Mouse (Mus musculus): ENCODE data around the gene Sec11a. TPM values are rescaled to one million over a fixed set of nuclear protein-coding genes. Genes with fewer than 3 reads are reported as not detected.

Sec11a gene
- polyA plus RNA-seq, 1 experiment = 0.23 TPM

GRCm38 (mm10) chr7:80904921-80905515 lies 42.6 kb downstream of the Sec11a start, which contains the start of gene Nmb:
Gene Nmb, minus strand, starts transcription at chr7:80905076.
- TF ChIP-seq GATA1 (IDR thresholded peaks at IDR 0.05; ENCODE audit: low read length) (no peak), TAL1 (IDR thresholded peaks at IDR 0.05; ENCODE audit: low read length) (no peak)
- peaks cover 38% of the 10 kb centered on the region for H3K4me1 ChIP-seq (ENCODE audit: control insufficient read depth)
- peaks cover 31% of the 10 kb centered on the region for H3K36me3 ChIP-seq (ENCODE audit: control insufficient read depth)

GRCm38 (mm10) chr7:80903625-80904422 lies 43.8 kb downstream of the Sec11a start:
- H3K27me3 ChIP-seq (ENCODE audit: control insufficient read depth) = no peaks in the 10 kb centered on the region
- peaks cover 43% of the 10 kb centered on the region for H3K4me1 ChIP-seq (ENCODE audit: control insufficient read depth)
- peaks cover 32% of the 10 kb centered on the region for H3K36me3 ChIP-seq (ENCODE audit: control insufficient read depth)
- no peaks in the 10 kb centered on the region for H3K9me3 ChIP-seq (ENCODE audit: control insufficient read depth, low read length)
- TF ChIP-seq GATA1 (IDR thresholded peaks at IDR 0.05; ENCODE audit: low read length) (no peak), TAL1 (IDR thresholded peaks at IDR 0.05; ENCODE audit: low read length) (no peak)
- H3K4me3 ChIP-seq (replicated peaks) = no peak overlapping the region

More at GRCm38 (mm10) chr7:80904921-80905515, 42.6 kb downstream of the Sec11a start, which contains the start of gene Nmb:
- Histone ChIP-seq H3K4me3 (replicated peaks) (peak within 1 kb of the TSS; percentile 59), H3K27me3 (ENCODE audit: control insufficient read depth) (no peaks in the 10 kb centered on the region), H3K9me3 (ENCODE audit: control insufficient read depth, low read length) (no peaks in the 10 kb centered on the region)

DNA sequence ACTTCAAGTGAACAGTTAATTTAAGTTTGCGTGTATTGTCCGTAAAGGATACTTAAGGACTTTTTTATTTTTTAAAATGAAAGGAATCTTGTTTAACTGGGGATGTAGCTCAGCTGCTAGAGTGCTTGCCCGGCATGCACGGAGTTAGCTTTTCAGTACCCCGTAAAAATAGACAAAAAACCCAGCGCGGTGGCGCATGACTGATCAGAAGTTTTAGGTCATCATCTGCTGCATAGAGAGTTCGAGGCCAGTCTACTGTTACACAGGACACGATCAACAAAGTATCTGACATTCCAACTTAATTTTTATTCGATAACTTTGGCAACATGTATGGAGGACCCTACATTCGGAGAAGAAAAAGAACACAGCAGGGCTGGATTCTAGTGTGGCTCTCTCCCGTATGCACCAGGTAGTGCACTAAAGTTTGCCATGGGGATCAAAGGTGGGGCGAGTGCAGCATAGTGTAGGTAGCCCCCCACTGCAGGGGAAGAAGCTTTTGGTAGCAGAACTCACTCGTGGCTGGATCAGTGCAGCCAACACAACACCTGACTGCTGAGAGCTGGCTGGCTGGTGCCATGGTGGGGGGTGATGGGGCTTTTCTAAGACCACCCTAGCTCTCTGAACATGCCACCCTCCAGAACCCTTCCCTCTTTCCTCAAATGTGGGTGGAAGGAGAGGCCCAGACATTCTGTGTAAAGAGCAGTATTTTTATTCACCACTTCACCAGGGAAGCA lies 45.9 kb downstream of the Sec11a start:
- H3K36me3 ChIP-seq (ENCODE audit: control insufficient read depth) = peaks cover 40% of the 10 kb centered on the region
- TF ChIP-seq GATA1 (IDR thresholded peaks at IDR 0.05; ENCODE audit: low read length) (no peak), TAL1 (IDR thresholded peaks at IDR 0.05; ENCODE audit: low read length) (no peak)
- H3K27me3 ChIP-seq (ENCODE audit: control insufficient read depth) = no peaks in the 10 kb centered on the region
- H3K4me1 ChIP-seq (ENCODE audit: control insufficient read depth) = peaks cover 47% of the 10 kb centered on the region
- peak overlapping the region; percentile 82 for H3K4me3 ChIP-seq (replicated peaks)
- no peaks in the 10 kb centered on the region for H3K9me3 ChIP-seq (ENCODE audit: control insufficient read depth, low read length)

DNA sequence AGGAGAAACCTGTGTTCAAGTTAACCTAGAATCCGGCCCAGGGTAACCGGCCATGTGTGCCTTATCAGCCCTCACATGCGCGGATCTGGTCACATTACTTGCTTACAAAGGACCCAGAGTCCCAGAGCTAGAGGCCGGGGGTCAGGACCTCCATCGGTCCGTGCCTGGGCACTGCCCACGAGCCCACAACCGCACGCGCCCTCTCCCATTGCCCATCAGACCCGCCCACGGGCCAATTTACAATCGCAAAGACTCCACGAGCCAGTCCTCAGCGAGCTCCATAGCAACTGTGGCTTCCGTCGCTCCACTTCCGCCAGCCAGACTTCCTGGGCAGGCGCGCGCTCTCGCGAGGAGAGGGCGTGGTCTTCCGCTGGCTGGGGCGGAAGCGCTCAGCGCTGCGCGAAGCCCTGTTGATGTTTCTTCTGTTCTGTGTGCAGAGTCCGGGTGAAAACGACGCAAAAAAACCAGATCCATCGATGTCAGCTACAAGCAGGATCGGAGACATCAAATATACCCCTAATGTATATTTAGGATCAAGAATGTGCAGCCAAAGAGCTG lies 46.6 kb downstream of the Sec11a start, which contains the start of gene Wdr73:
Gene Wdr73 (minus strand): TSS at position 326 of the 558 bp plus-strand sequence.
- Histone ChIP-seq H3K36me3 (ENCODE audit: control insufficient read depth) (peaks cover 42% of the 10 kb centered on the region), H3K4me1 (ENCODE audit: control insufficient read depth) (peaks cover 47% of the 10 kb centered on the region), H3K4me3 (replicated peaks) (peak within 1 kb of the TSS; percentile 82), H3K27me3 (ENCODE audit: control insufficient read depth) (no peaks in the 10 kb centered on the region), H3K9me3 (ENCODE audit: control insufficient read depth, low read length) (no peaks in the 10 kb centered on the region)
- no peak for TF ChIP-seq TAL1 (IDR thresholded peaks at IDR 0.05; ENCODE audit: low read length)
- TF ChIP-seq GATA1 (IDR thresholded peaks at IDR 0.05; ENCODE audit: low read length) = peak; percentile 56

- H3K4me1 ChIP-seq (ENCODE audit: control insufficient read depth) = peaks cover 31% of the 10 kb centered on the region
- no peak for TF ChIP-seq GATA1 (IDR thresholded peaks at IDR 0.05; ENCODE audit: low read length)
- no peak for TF ChIP-seq TAL1 (IDR thresholded peaks at IDR 0.05; ENCODE audit: low read length)
- H3K9me3 ChIP-seq (ENCODE audit: control insufficient read depth, low read length) = no peaks in the 10 kb centered on the region
- H3K4me3 ChIP-seq (replicated peaks) = no peak overlapping the region
- no peaks in the 10 kb centered on the region for H3K27me3 ChIP-seq (ENCODE audit: control insufficient read depth)
- H3K36me3 ChIP-seq (ENCODE audit: control insufficient read depth) = peaks cover 59% of the 10 kb centered on the region
These were observed 49.9 kb downstream of the Sec11a start for GRCm38 (mm10) chr7:80897721-80898120.

DNA sequence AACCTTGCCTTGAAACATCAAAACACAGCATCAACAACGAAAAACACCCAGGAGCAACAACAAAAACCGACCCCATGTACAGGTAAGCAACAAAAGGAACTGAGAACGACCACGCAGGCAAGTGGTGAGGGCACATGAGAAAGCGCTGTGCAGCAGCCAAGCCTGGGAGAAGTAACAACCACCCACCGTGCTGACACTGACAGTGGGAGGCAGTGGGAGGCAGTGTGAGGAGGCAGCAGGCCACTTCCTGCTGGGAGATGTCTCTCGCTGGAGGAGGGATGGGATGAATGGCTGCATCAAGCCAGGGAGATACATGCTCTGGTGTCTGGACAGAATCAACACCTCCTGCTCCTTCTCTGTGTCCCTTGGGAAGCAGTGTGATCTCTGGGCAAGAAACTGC lies 50.4 kb downstream of the Sec11a start:
- no peak overlapping the region for H3K4me3 ChIP-seq (replicated peaks)
- TF ChIP-seq TAL1 (IDR thresholded peaks at IDR 0.05; ENCODE audit: low read length) (no peak), GATA1 (IDR thresholded peaks at IDR 0.05; ENCODE audit: low read length) (no peak)
- H3K4me1 ChIP-seq (ENCODE audit: control insufficient read depth) = peaks cover 27% of the 10 kb centered on the region
- H3K36me3 ChIP-seq (ENCODE audit: control insufficient read depth) = peaks cover 65% of the 10 kb centered on the region
- H3K9me3 ChIP-seq (ENCODE audit: control insufficient read depth, low read length) = no peaks in the 10 kb centered on the region
- no peaks in the 10 kb centered on the region for H3K27me3 ChIP-seq (ENCODE audit: control insufficient read depth)

- TF ChIP-seq TAL1 (IDR thresholded peaks at IDR 0.05; ENCODE audit: low read length) (no peak), GATA1 (IDR thresholded peaks at IDR 0.05; ENCODE audit: low read length) (no peak)
- peaks cover 82% of the 10 kb centered on the region for H3K36me3 ChIP-seq (ENCODE audit: control insufficient read depth)
- peaks cover 13% of the 10 kb centered on the region for H3K4me1 ChIP-seq (ENCODE audit: control insufficient read depth)
- no peaks in the 10 kb centered on the region for H3K9me3 ChIP-seq (ENCODE audit: control insufficient read depth, low read length)
- H3K4me3 ChIP-seq (replicated peaks) = no peak overlapping the region
- no peaks in the 10 kb centered on the region for H3K27me3 ChIP-seq (ENCODE audit: control insufficient read depth)
These were observed 52.6 kb downstream of the Sec11a start for GRCm38 (mm10) chr7:80894815-80895519.

GRCm38 (mm10) chr7:80894196-80894595 lies 53.4 kb downstream of the Sec11a start:
- no peak overlapping the region for H3K4me3 ChIP-seq (replicated peaks)
- H3K27me3 ChIP-seq (ENCODE audit: control insufficient read depth) = no peaks in the 10 kb centered on the region
- peaks cover 8% of the 10 kb centered on the region for H3K4me1 ChIP-seq (ENCODE audit: control insufficient read depth)
- H3K36me3 ChIP-seq (ENCODE audit: control insufficient read depth) = peaks cover 87% of the 10 kb centered on the region
- TF ChIP-seq GATA1 (IDR thresholded peaks at IDR 0.05; ENCODE audit: low read length) (no peak), TAL1 (IDR thresholded peaks at IDR 0.05; ENCODE audit: low read length) (no peak)
- H3K9me3 ChIP-seq (ENCODE audit: control insufficient read depth, low read length) = no peaks in the 10 kb centered on the region

Data from erythroblast, embryonic 14.5 days (primary cell).